19 mouse cellular contexts compared by ENCODE assay signal in genomic region chr6:52273656-52274280, GRCm38 (mm10). TPM values are rescaled to one million over a fixed set of nuclear protein-coding genes. Genes with fewer than 3 reads are reported as not detected.
DNase-seq lines count a peak whose midpoint lies in the region; ATAC-seq lines count a peak whose summit lies in the region.
"Had no signal": no experiment of that assay in that cellular context is flagged by ENCODE, and none has a peak within 500 bp of the region (broad histone marks: within the 10 kb centered on the region; RNA-seq: fewer than 3 reads in every experiment).

No protein-coding gene starts in this region.

- intact Hi-C loops in heart, postnatal 14 days (cut with DNase I) = loop anchor here (5.0 kb wide), 2 partner anchors 449 to 564 kb away; no protein-coding TSS in a partner anchor

- no peak for ATAC-seq in heart, embryonic 13.5 days (ENCODE audit: extremely low read depth, insufficient number of reproducible peaks, low FRiP score, low TSS enrichment)
- no peak for ATAC-seq in midbrain, embryonic 11.5 days (ENCODE audit: low FRiP score)
- peak; percentile 23; the same call in 1 of the 2 replicates for ATAC-seq in megakaryocyte progenitor cell, adult 5-6 weeks (replicated peaks; ENCODE audit: poor library complexity)
- ATAC-seq in CD4-positive, CD25-positive, alpha-beta regulatory T cell, adult 4 months = no peak
- ATAC-seq: forebrain, embryonic 15.5 days; liver, embryonic 12.5 days had no signal

- no peak overlapping the region for H3K27ac ChIP-seq in heart, embryonic 13.5 days (replicated peaks)
- no peak overlapping the region for H3K27ac ChIP-seq in midbrain, embryonic 10.5 days (replicated peaks)
- H3K27ac ChIP-seq in midbrain, embryonic 11.5 days (ENCODE audit: low read depth, low read length) = no peak overlapping the region
- H3K27ac ChIP-seq: forebrain, embryonic 15.5 days; hindbrain, embryonic 15.5 days; kidney, postnatal 0 days; liver, embryonic 12.5 days; stomach, embryonic 15.5 days had no signal

- peak overlapping the region; percentile 18 for H3K4me3 ChIP-seq in heart, embryonic 13.5 days
- H3K4me3 ChIP-seq in midbrain, embryonic 10.5 days = no peak overlapping the region
- no peak overlapping the region for H3K4me3 ChIP-seq in midbrain, embryonic 11.5 days (ENCODE audit: low read depth, low read length)
- H3K4me3 ChIP-seq: forebrain, embryonic 15.5 days; hindbrain, embryonic 15.5 days; liver, embryonic 12.5 days; stomach, embryonic 15.5 days had no signal

- peak overlapping the region; percentile 14 for H3K4me2 ChIP-seq in heart, embryonic 13.5 days
- H3K4me2 ChIP-seq in midbrain, embryonic 11.5 days = no peak overlapping the region
- H3K4me2 ChIP-seq: forebrain, embryonic 15.5 days; hindbrain, embryonic 15.5 days; liver, embryonic 12.5 days; stomach, embryonic 15.5 days had no signal

- WGBS in heart, embryonic 13.5 days = 2% methylated on average over 22 of the region's 22 CpGs
- under 1% methylated on average over 22 of the region's 22 CpGs for WGBS in midbrain, embryonic 10.5 days
- 1% methylated on average over 22 of the region's 22 CpGs for WGBS in midbrain, embryonic 11.5 days

- no peaks in the 10 kb centered on the region for H3K9me3 ChIP-seq in heart, embryonic 13.5 days
- H3K9me3 ChIP-seq in midbrain, embryonic 10.5 days (replicated peaks) = no peaks in the 10 kb centered on the region
- H3K9me3 ChIP-seq in midbrain, embryonic 11.5 days (ENCODE audit: control insufficient read depth, low read length) = no peaks in the 10 kb centered on the region
- H3K9me3 ChIP-seq: forebrain, embryonic 15.5 days; hindbrain, embryonic 15.5 days; liver, embryonic 12.5 days; stomach, embryonic 15.5 days had no signal

- no peak for DNase-seq in heart, postnatal 14 days
- peak; percentile 44 for DNase-seq in midbrain, embryonic 10.5 days (ENCODE audit: low spot score)
- no peak for DNase-seq in midbrain, embryonic 11.5 days (ENCODE audit: low spot score, missing footprints)
- peak; percentile 64 for DNase-seq in embryo, embryonic 9.5 days (ENCODE audit: extremely low spot score)
- DNase-seq in testis, postnatal 10 days (ENCODE audit: low spot score) = no peak
- DNase-seq: adrenal gland, adult 2 months; cerebellum, adult 9-11 months; gastrocnemius, postnatal 25 days; layer of hippocampus, postnatal 36 days; lung, postnatal 36 days had no signal

- no peaks in the 10 kb centered on the region for H3K36me3 ChIP-seq in heart, embryonic 13.5 days
- H3K36me3 ChIP-seq in midbrain, embryonic 10.5 days = no peaks in the 10 kb centered on the region
- H3K36me3 ChIP-seq in midbrain, embryonic 11.5 days (ENCODE audit: control insufficient read depth, insufficient read depth, low read length) = no peaks in the 10 kb centered on the region
- H3K36me3 ChIP-seq: forebrain, embryonic 15.5 days; hindbrain, embryonic 15.5 days; liver, embryonic 12.5 days; stomach, embryonic 15.5 days had no signal

- peaks cover 97% of the 10 kb centered on the region for H3K27me3 ChIP-seq in heart, embryonic 13.5 days (replicated peaks)
- H3K27me3 ChIP-seq in midbrain, embryonic 10.5 days (ENCODE audit: low read depth, poor library complexity, severe bottlenecking) = peaks cover 100% of the 10 kb centered on the region
- peaks cover 93% of the 10 kb centered on the region for H3K27me3 ChIP-seq in midbrain, embryonic 11.5 days (ENCODE audit: control insufficient read depth, insufficient read depth, low read length)

- peaks cover 11% of the 10 kb centered on the region for H3K4me1 ChIP-seq in heart, embryonic 13.5 days
- H3K4me1 ChIP-seq in midbrain, embryonic 10.5 days = no peaks in the 10 kb centered on the region
- H3K4me1 ChIP-seq in midbrain, embryonic 11.5 days (ENCODE audit: control insufficient read depth, insufficient read depth, low read length) = no peaks in the 10 kb centered on the region
- H3K4me1 ChIP-seq: forebrain, embryonic 15.5 days; liver, embryonic 12.5 days; stomach, embryonic 15.5 days had no signal

- no peak overlapping the region for H3K9ac ChIP-seq in heart, embryonic 13.5 days
- no peak overlapping the region for H3K9ac ChIP-seq in midbrain, embryonic 11.5 days (ENCODE audit: low read length)
- H3K9ac ChIP-seq: forebrain, embryonic 15.5 days; hindbrain, embryonic 15.5 days; liver, embryonic 12.5 days; stomach, embryonic 15.5 days had no signal

RNA-seq across cellular contexts. Expression of gene Hoxa13, which starts 13.1 kb away (rescaled TPM):
- polyA plus RNA-seq in heart, embryonic 13.5 days (2015; fragmentation: Nextera tagmentation; extraction: Ambion mirVana) = not detected in 2 replicates
- total RNA-seq in heart, postnatal 14 days (2021) = not detected
- not detected in 2 replicates for polyA plus RNA-seq in midbrain, embryonic 10.5 days (2016; fragmentation: Nextera tagmentation; extraction: Ambion mirVana)
- polyA plus RNA-seq in midbrain, embryonic 11.5 days (2014; fragmentation: Nextera tagmentation; extraction: Ambion mirVana) = not detected in 2 replicates
- not detected in 2 replicates for total RNA-seq in megakaryocyte progenitor cell, adult 5-6 weeks (2015)
- total RNA-seq in megakaryocyte progenitor cell, adult 5-6 weeks (2017) = not detected in 2 replicates
- polyA plus RNA-seq in CD4-positive, CD25-positive, alpha-beta regulatory T cell, adult 4 months (2017; shearing (Covaris generic)) = not detected
- total RNA-seq: adrenal gland, adult 2 months; layer of hippocampus, postnatal 36 days had no signal
- polyA plus RNA-seq: adrenal gland, adult 2 months; embryonic facial prominence, embryonic 14.5 days; forebrain, embryonic 15.5 days; hindbrain, embryonic 15.5 days; kidney, postnatal 0 days; liver, embryonic 12.5 days; stomach, embryonic 15.5 days had no signal

RNA-seq across cellular contexts. Expression of gene Hoxa11, which starts 28.2 kb away (rescaled TPM):
- polyA plus RNA-seq in heart, embryonic 13.5 days (2015; fragmentation: Nextera tagmentation; extraction: Ambion mirVana) = not detected in 2 replicates
- total RNA-seq in heart, postnatal 14 days (2021) = not detected
- polyA plus RNA-seq in midbrain, embryonic 10.5 days (2016; fragmentation: Nextera tagmentation; extraction: Ambion mirVana) = not detected in 2 replicates
- polyA plus RNA-seq in midbrain, embryonic 11.5 days (2014; fragmentation: Nextera tagmentation; extraction: Ambion mirVana) = not detected in 2 replicates
- total RNA-seq in megakaryocyte progenitor cell, adult 5-6 weeks (2015) = not detected in 2 replicates
- total RNA-seq in megakaryocyte progenitor cell, adult 5-6 weeks (2017) = 0.10 TPM in 1 of 2 replicates, not detected in the other
- polyA plus RNA-seq in CD4-positive, CD25-positive, alpha-beta regulatory T cell, adult 4 months (2017; shearing (Covaris generic)) = not detected
- total RNA-seq: adrenal gland, adult 2 months; layer of hippocampus, postnatal 36 days had no signal
- polyA plus RNA-seq: adrenal gland, adult 2 months; embryonic facial prominence, embryonic 14.5 days; forebrain, embryonic 15.5 days; hindbrain, embryonic 15.5 days; liver, embryonic 12.5 days had no signal

RNA-seq across cellular contexts. Expression of gene Hoxa10, which starts 33.1 kb away (rescaled TPM):
- 0.09 TPM in 1 of 2 replicates, not detected in the other for polyA plus RNA-seq in heart, embryonic 13.5 days (2015; fragmentation: Nextera tagmentation; extraction: Ambion mirVana)
- total RNA-seq in heart, postnatal 14 days (2021) = not detected
- 0.06 TPM in 1 of 2 replicates, not detected in the other for polyA plus RNA-seq in midbrain, embryonic 10.5 days (2016; fragmentation: Nextera tagmentation; extraction: Ambion mirVana)
- not detected in 2 replicates for polyA plus RNA-seq in midbrain, embryonic 11.5 days (2014; fragmentation: Nextera tagmentation; extraction: Ambion mirVana)
- total RNA-seq in megakaryocyte progenitor cell, adult 5-6 weeks (2015) = 0.12 and 0.24 TPM in 2 replicates
- 0.30 TPM in 1 of 2 replicates, not detected in the other for total RNA-seq in megakaryocyte progenitor cell, adult 5-6 weeks (2017)
- not detected for polyA plus RNA-seq in CD4-positive, CD25-positive, alpha-beta regulatory T cell, adult 4 months (2017; shearing (Covaris generic))
- total RNA-seq: adrenal gland, adult 2 months; layer of hippocampus, postnatal 36 days had no signal
- polyA plus RNA-seq: adrenal gland, adult 2 months; embryonic facial prominence, embryonic 14.5 days; forebrain, embryonic 15.5 days had no signal

RNA-seq across cellular contexts. Expression of gene Evx1, which starts 39.5 kb away (rescaled TPM):
- not detected in 2 replicates for polyA plus RNA-seq in heart, embryonic 13.5 days (2015; fragmentation: Nextera tagmentation; extraction: Ambion mirVana)
- total RNA-seq in heart, postnatal 14 days (2021) = not detected
- 0.15 and 0.29 TPM in 2 replicates for polyA plus RNA-seq in midbrain, embryonic 10.5 days (2016; fragmentation: Nextera tagmentation; extraction: Ambion mirVana)
- 0.23 and 0.30 TPM in 2 replicates for polyA plus RNA-seq in midbrain, embryonic 11.5 days (2014; fragmentation: Nextera tagmentation; extraction: Ambion mirVana)
- total RNA-seq in megakaryocyte progenitor cell, adult 5-6 weeks (2015) = not detected in 2 replicates
- total RNA-seq in megakaryocyte progenitor cell, adult 5-6 weeks (2017) = not detected in 2 replicates
- not detected for polyA plus RNA-seq in CD4-positive, CD25-positive, alpha-beta regulatory T cell, adult 4 months (2017; shearing (Covaris generic))
- total RNA-seq: gastrocnemius, postnatal 25 days; layer of hippocampus, postnatal 36 days had no signal
- polyA plus RNA-seq: adrenal gland, adult 2 months; forebrain, embryonic 15.5 days; kidney, postnatal 0 days; stomach, embryonic 15.5 days had no signal

RNA-seq across cellular contexts. Expression of gene Hoxa9, which starts 42.9 kb away (rescaled TPM):
- polyA plus RNA-seq in heart, embryonic 13.5 days (2015; fragmentation: Nextera tagmentation; extraction: Ambion mirVana) = 0.10 and 0.17 TPM in 2 replicates
- total RNA-seq in heart, postnatal 14 days (2021) = not detected
- polyA plus RNA-seq in midbrain, embryonic 10.5 days (2016; fragmentation: Nextera tagmentation; extraction: Ambion mirVana) = not detected in 2 replicates
- polyA plus RNA-seq in midbrain, embryonic 11.5 days (2014; fragmentation: Nextera tagmentation; extraction: Ambion mirVana) = not detected in 2 replicates
- total RNA-seq in megakaryocyte progenitor cell, adult 5-6 weeks (2015) = 8.1 and 10.7 TPM in 2 replicates
- 23.4 and 24.9 TPM in 2 replicates for total RNA-seq in megakaryocyte progenitor cell, adult 5-6 weeks (2017)
- under 1 TPM in 1 of 2 experiments, not detected in 1; 0.17 TPM for polyA plus RNA-seq in CD4-positive, CD25-positive, alpha-beta regulatory T cell, adult 4 months (2017; shearing (Covaris generic))
- total RNA-seq: layer of hippocampus, postnatal 36 days had no signal
- polyA plus RNA-seq: forebrain, embryonic 15.5 days had no signal

Comparison
In these comparisons a context has a peak if more than half of its experiments do, and no peak if none do; other contexts are left out.
1. DNase-seq: peak in midbrain, embryonic 10.5 days (single experiment) and embryo, embryonic 9.5 days (single experiment); none in heart, postnatal 14 days (0 of 2), midbrain, embryonic 11.5 days (single experiment) and testis, postnatal 10 days (single experiment).